Mouse (Mus musculus): Measurements from ENCODE around the gene Enpp4.

Gene Enpp4

DNA sequence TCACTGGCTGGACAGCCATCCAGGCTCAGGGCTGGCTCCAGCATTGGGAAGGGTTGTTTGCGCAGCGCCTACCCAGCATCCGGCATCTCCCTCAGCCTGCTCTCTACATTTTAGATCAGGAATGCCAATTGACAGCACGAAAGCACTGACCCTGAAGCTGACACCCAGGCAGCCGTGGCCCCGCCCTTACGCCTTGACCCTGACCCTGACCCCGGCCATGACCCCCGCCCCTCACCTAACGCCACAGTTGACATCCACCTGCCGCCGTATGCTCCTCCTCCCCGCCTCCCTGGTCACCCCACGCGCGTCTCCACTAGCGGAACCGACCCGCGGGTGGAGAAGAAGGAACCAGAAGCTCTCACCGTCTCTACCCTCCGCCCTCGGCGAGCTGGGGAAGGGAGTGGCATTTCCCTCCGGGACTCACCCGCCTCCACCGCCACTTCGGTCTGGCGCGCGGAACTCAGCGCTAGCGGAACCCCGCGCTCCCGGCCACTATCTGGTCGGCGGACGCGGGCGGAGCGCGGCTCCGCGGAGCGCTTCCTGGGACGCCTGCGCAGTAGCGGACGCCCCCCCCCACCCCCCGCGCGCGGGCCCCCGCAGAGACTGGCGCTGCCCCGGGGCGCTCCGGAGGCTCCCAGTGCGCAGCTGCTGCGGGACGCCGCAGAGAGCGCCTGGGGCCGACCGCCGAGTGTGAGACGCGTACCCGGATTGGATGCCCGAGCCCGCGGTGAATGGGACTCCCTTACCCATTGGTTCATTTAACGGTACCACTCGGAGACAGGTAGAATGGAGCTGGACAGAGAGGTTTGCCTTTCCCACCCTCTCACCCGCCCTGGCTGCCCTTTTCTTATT, at the start of gene Enpp4:
Gene Enpp4, minus strand, starts transcription at position 523 of the 852 bp plus-strand sequence.
- DNase-seq (ENCODE audit: low spot score) = peak; percentile 69

DNA sequence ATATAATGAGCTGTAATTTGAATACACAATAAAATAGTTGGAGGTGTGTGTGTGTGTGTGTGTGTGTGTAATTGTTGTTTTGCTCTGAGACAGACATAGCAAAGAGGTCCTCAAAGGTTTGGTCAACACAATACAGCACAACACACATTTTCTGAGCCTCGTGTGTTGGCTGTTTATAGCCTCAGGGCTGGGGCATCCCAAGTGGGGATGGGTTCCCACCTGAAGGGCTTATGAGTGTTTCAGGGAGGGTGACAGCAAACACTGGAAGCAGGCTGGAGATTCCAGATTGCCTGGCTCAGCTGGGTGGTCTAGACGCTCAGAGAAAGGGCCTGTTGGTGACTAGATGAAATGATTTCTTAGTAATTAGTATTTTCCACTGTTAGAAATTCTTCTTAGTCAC, 49.6 kb upstream of the Enpp4 start:
- DNase-seq (ENCODE audit: low spot score) = no peak

GRCm38 (mm10) chr17:44153871-44154270, 48.3 kb upstream of the Enpp4 start:
- DNase-seq (ENCODE audit: low spot score) = no peak

DNA sequence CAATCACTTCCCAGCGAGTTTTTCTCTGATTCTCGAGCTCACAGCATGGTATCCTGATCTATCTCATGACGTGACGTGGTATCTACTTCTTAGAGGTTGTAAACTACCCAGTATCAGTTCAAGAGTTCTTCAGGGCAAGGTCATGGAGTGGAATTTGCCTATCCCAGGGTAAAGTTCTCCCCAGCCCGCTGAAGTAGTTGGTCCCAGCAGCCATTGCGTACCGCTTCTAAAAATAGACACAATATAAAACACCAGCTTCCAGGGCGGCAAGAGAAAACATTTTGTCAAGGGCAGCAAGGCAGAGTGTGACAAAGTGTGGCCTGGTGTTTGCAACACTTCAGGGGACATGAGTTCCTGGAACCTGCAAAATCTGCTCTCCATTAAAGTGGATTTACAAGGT, 46.3 kb upstream of the Enpp4 start:
- no peak for DNase-seq (ENCODE audit: low spot score)

DNA sequence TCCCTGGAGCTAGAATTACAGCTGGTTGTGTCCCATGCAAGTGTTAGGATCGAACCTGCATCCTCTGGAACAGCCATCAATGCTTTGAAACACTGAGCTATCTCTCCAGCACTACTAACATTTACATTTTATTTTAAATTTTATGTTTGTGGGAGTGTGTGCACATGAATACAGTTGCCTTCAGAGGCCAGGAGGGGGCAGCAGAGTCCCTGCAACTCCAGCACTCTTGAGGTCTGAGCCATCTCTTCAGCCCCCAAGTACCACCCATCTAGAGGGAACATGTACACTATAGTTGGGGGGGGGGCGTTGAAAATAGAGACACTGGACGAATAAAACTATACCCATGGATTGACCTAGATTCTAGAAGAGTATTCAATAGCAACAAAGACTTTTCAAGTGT, 45.5 kb upstream of the Enpp4 start:
- DNase-seq (ENCODE audit: low spot score) = peak; percentile 18

GRCm38 (mm10) chr17:44148109-44148846, 42.7 kb upstream of the Enpp4 start:
- DNase-seq (ENCODE audit: low spot score) = no peak

DNA sequence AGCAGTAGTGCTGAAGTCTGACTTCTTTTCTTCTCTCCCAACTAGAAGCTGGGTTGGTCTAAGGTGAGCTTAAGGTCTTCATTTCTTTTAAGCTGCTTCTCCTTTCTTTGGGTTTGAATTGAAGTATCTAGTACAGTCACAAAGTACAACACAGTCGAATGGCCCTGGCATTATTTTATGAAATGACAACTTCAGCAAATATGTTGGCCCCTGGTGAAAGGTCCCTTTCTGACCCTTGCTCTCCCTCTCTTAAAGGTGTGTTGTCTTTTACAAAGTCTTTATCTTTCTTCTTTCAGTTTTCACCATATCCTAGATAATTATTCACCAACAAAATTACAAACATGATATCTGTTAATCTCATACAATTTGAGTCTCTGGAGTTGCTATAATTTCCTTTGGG, 40.2 kb upstream of the Enpp4 start:
- no peak for DNase-seq (ENCODE audit: low spot score)

GRCm38 (mm10) chr17:44136863-44137640, 31.4 kb upstream of the Enpp4 start:
- no peak for DNase-seq (ENCODE audit: low spot score)

DNA sequence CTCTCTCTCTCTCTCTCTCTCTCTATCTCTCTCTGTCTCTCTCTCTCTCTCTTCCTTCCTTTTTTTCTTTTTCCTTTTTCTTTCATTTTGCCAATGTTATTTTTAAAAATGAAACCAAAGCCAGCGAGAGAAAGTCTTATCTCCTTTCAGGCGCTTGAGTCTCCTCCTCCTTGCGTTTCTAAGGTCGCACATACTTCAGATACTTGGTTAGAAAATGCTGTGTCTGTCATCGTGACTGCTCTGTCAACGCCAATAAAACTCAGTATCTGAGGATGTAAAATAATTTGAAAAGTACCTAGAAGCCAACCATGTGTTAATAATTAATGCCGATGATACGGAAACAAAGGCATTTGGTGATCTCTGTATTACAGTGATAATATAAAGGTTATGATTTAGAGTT, 30.4 kb upstream of the Enpp4 start:
- DNase-seq (ENCODE audit: low spot score) = no peak

- DNase-seq (ENCODE audit: low spot score) = no peak
These were observed 28.9 kb upstream of the Enpp4 start for GRCm38 (mm10) chr17:44134545-44134944.

- DNase-seq (ENCODE audit: low spot score) = no peak
These were observed 28.5 kb upstream of the Enpp4 start for GRCm38 (mm10) chr17:44134106-44134505.

GRCm38 (mm10) chr17:44130429-44130828, 24.8 kb upstream of the Enpp4 start:
- peak; percentile 85 for DNase-seq (ENCODE audit: low spot score)

DNA sequence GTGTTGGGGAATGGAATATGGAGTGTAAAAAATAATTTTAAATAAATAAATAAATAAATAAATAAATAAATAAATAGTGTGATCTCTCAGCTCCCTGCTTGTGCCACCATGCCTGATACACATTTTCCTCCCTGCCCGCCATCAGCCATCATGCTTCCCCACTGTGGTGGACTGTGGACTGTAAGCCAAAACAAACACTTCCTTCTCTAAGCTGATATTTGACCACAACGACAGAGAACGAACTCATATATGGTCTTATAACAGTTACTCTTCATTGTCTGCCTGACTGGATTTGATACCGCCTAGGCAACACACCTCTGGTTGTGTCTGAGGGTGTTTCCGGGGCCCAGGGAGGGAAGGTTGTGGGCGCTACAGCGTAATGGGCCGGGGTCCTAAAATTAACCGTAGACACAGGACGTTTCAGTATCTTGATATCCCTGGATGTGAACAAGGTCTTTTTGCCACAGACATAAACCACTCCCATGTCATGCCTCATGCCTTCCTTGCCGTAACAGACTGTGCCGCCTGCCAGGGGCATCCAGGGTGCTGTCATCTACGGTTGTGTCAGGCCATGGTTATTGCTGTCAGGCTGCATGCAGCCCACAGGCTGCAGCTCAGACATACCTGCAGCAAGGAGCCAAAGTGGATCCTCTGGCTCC, 23.6 kb upstream of the Enpp4 start:
- DNase-seq (ENCODE audit: low spot score) = no peak

GRCm38 (mm10) chr17:44121366-44122100, 15.9 kb upstream of the Enpp4 start:
- no peak for DNase-seq (ENCODE audit: low spot score)

- peak; percentile 52 for DNase-seq (ENCODE audit: low spot score)
These were observed 12.6 kb upstream of the Enpp4 start for GRCm38 (mm10) chr17:44118231-44118630.

DNA sequence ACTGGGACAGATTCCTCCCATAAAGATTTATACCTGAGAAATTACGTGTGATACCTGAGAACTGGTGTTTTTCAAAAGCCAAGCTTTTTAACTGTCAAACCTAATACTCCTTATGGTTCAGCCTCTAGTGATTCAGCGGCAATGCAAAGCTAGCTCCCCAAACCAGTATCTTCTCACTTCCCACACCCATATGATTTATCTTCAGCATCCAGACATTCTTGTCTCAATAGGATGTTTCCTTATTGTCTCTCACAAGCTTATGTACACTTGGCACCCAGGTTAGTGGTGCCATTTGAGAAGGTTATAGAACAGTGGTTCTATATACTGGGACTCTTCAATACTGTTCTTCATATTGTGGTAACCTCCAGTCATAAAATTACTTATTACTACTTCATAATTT, 12.1 kb upstream of the Enpp4 start:
- DNase-seq (ENCODE audit: low spot score) = no peak

DNA sequence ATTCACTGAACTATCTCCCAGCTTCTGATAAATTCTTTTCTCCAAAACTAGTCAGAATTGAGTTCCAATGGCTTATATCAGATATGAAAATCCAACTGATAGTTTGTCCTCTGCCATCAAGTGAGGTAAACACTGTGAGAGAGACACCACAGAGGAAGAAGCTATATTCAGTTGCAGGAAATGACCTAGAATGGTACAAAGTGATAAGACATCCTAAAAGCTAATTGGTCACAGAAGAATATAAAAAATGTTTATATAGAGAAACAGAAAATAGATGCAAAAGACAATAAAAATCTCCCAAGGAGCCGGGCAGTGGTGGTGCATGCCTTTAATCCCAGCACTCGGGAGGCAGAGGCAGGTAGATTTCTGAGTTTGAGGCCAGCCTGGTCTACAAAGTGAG, 11.0 kb upstream of the Enpp4 start:
- DNase-seq (ENCODE audit: low spot score) = no peak

DNA sequence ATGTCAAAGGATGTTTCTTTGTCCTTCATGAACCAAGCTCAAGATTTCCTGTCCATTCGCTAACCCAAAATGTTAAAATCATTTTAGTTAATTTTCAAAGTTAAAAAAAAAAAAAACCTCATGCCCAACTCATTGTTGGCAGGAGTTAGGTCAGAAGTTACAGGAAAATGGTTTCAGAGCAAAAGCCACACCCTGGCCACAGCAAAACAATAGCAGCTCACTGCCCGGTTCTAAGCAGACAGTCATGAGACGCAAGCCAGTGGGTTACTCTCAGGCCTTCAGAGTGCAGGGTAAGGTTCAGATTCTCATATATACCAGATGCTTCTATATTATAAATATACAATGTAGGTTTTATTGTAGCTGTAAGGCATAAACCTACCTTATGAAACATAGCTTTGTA, 2.7 kb upstream of the Enpp4 start:
- peak; percentile 71 for DNase-seq (ENCODE audit: low spot score)

- no peak for DNase-seq (ENCODE audit: low spot score)
These were observed 3.6 kb downstream of the Enpp4 start for GRCm38 (mm10) chr17:44101961-44102360.

- no peak for DNase-seq (ENCODE audit: low spot score)
These were observed 4.7 kb downstream of the Enpp4 start for GRCm38 (mm10) chr17:44100906-44101305.

- no peak for DNase-seq (ENCODE audit: low spot score)
These were observed 5.1 kb downstream of the Enpp4 start for GRCm38 (mm10) chr17:44100486-44100885.

All from adipocyte (in vitro differentiated cells).